Mouse (Mus musculus): Measurements from ENCODE around the gene Plp2.

DNA sequence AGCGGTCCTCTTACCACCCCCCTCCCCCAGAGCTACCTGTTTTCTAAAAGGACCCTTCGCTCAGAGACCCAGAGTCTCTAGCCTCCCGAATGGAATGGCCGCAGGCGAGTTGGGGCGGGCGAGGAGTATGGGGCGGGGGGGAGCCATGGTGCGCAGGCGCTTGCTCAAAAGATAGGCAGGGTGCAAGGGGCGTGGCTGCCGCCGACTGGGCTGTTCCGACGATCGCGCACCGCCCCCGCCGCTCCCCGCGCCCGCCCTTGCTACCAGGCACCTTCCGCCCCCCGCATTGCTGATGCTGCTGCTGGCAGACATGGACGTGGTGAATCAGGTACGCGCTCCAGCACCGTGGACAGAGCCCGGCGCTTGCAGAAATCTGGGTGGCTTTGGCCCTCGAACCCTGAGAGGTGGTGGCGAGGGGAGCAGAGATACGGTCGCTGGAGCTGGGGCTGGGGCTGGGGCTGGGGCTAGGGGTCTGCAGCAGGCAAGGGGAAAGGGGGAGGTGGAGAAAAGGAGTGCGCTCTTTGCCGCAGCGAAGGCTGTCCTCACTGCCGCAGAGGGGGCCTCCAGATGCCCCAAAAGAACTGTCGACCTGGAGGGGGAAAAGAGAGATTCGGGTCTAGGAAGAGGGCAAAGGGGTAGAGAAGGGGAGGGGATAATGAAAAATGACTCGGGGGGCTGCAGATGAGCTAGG, 32.6 kb downstream of the Plp2 start, which contains the start of gene Syp:
- TF ChIP-seq POLR2A (IDR thresholded peaks at IDR 0.05; ENCODE audit: insufficient read depth, low read length) (no peak), CTCF (IDR thresholded peaks at IDR 0.05; ENCODE audit: low read depth, low read length) (no peak)

Data from ES-Bruce4 (cell line).